Mouse (Mus musculus) cortical plate, adult 2 months (tissue): ENCODE measurements around the gene Ccdc102a.
A peak's percentile ranks its signal among the peaks of the same experiment; 100 is the strongest.

Experiments used
- CTCF ChIP-seq: fragments of 200-500 bp; IDR thresholded peaks from 2 replicates; pipeline ENCODE4 v1.5.1; 2011; ENCODE audit warnings: mild to moderate bottlenecking, control low read depth, low read length; ENCODE audit not compliant: insufficient read depth; ENCODE audit errors: extremely low read depth
- POLR2A ChIP-seq: fragments of 200-500 bp; IDR thresholded peaks from 2 replicates; pipeline ENCODE4 v1.6.1; 2011; ENCODE audit warnings: mild to moderate bottlenecking, low read length, control low read depth; ENCODE audit not compliant: insufficient read depth; ENCODE audit errors: extremely low read depth

DNA sequence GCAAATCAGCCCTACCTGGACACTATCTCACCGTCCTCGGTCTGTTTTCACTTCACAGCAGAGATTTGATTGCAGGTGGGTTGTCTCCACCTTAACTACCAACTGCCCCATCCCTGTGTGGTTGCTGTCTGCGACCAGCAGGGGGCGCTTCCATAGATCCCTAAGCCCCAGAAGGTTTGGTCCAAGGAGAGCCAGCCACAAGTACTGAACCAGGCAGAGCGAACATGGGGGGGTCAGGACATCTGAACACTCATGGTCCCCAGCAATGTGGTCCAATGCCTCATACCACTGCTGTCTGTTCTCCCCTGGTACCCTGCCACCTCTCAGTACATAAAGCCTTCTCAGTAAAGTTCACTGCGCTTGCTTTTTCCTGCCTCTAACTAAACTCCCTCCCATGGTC is 43.5 kb downstream of the Ccdc102a start:
- TF ChIP-seq CTCF (peak; percentile 77), POLR2A (no peak)
